Mouse (Mus musculus): ENCODE measurements around the gene Iqcf5.
A peak's percentile ranks its signal among the peaks of the same experiment; 100 is the strongest.

Iqcf5 gene

DNA sequence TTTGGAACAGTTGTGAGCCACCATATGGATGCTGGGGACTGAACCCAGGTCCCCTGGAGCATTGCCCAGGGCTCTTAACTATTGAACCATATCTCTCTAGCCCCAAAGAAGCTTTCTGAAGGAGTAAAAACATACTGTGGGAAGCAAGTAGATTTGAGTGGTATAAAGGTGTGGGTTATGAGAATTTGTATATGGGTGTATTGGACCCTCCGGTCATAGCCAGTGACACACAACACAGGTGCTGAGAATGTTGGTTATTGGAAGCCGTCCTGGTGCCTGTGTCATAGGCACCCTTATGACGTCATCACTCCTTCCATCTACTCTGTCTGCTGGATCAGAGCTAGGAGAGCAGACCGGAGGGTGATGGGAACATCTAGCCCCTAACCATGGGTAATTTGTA is at the start of gene Iqcf5:
TSS of gene Iqcf5 (plus strand) at position 301 of the 400 bp plus-strand sequence.
- DNase-seq (ENCODE audit: inconsistent ontology term), result no peak

DNA sequence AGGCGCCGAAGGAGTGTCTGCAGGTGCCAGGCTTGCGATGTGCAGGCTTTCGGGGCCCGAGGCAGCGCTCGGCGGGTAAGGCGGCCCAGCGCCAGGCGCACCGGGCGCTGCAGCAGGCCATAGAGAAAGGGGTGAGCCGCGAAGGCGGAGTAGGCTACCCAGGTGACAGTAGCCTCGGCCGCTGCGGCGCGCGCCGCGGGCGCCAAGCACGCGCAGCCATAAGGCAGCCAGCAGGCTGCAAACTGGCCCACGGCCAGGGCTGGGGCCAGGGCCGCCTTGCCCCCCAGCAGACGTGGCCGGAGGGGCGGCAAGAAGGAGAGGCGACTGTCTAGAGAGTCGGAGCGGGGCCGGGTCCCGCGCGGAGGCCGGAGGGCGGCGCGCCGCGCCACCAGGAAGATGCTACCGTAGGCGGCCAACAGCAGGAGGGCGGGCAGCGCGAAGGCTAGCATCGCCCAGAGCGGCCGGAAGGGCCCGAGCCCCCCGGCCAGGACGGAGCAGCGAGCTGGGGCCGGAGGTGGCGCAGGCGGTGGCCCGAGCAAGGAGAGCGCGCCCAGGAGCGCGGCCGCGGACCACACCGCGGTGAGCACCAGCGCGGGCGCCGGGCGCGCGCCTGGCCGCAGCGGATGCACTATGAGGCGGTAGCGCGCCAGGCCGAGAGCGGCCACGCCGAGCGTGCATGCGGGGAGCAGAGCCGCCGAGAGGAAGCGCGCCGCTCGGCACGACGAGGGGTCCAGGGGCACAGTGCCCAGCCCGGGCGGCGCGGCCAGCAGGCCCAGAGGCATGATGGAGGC is 49.4 kb upstream of the Iqcf5 start:
- peak; percentile 79 for DNase-seq (ENCODE audit: inconsistent ontology term)

DNA sequence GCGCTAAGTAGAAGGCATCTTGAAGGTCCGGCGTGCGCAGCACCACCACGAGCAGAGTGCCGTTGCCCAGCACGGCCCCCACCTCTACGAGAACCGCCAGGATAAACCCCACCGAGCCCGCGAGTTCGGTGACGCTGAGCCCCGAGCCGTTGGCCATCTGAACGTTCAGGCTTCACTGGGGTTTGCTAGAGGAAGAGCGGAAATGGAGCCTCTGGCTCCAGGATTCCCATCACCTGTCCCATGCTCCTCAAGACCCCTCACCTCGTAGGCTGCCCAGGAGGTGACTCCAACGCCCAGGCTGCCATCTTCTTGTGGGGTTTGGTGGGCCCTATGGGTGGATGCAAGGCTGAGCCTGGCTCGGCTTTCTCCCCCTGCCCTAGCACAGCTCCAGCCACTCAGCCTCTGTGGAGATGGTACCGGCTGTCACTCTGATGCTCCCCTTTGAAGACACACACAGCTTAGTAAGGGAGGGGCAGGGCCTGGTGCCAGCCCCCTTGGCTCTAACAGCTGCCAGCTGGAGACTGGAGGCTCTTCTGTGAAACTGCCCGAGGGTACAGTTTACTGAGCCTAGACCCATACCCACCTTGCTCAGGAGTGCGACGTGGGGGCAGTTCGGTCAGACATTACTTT is 48.7 kb upstream of the Iqcf5 start, which contains the start of gene Gpr62:
TSS of gene Gpr62 (minus strand) at position 368 of the 630 bp plus-strand sequence.
- peak; percentile 75 for DNase-seq (ENCODE audit: inconsistent ontology term)

DNA sequence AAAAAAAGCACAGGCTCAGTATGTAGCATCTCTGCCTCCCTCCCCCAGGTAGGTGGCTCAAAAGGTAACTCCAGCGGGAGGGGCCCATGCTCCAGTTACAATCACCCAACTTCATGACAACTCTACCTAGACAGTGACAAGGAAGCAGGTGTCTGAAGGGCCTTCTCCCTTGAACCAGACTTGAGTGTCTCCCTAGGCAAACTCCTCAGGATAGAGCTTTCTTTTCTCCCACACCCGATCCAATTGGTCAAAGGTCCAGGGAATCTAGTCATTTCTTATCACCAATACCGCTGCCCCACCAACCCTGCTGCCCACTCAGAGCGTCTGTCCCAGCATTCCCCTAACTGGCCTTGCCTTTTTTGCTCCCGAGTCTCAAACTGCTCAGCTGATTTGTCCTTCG is 47.7 kb upstream of the Iqcf5 start:
- no peak for DNase-seq (ENCODE audit: inconsistent ontology term)

DNA sequence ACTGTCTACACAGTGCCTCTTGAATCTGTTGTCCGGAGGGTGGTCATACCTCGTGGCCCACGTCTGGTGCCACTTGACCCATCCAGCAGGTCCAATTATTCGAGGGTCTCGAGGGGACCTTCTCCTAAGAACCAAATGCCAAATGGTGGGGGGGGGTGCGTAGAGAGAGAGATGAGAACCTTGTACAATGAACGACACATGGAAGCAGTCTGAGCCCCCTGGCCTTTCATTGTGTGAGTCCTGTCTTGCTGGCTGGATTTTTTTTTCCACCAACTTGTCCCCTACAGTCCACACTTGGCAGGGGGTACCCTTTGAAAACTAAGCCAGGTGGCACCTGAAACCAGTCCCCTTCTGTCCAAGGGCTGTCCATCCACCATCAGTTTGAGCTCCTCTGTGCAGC is 46.6 kb upstream of the Iqcf5 start:
- DNase-seq (ENCODE audit: inconsistent ontology term), result no peak

DNA sequence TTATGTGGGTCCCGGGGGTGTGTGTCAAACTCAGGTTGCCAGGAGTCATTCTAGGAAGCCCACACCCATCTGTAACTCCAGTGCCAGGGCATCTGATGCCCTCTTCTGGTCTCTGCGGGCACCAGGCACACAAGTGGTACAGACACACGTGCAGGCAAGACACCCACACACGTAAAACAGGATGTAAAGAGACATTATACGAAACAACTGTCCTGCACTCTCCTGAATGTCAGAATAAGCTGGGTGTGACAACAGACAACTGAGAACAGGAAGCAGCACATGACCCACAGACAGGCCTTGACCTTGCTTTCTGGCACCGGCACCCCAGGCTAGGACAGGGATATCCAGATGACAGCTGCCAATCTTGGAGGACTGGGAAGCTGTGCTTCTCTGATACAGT is 45.1 kb upstream of the Iqcf5 start:
- DNase-seq (ENCODE audit: inconsistent ontology term), result no peak

DNA sequence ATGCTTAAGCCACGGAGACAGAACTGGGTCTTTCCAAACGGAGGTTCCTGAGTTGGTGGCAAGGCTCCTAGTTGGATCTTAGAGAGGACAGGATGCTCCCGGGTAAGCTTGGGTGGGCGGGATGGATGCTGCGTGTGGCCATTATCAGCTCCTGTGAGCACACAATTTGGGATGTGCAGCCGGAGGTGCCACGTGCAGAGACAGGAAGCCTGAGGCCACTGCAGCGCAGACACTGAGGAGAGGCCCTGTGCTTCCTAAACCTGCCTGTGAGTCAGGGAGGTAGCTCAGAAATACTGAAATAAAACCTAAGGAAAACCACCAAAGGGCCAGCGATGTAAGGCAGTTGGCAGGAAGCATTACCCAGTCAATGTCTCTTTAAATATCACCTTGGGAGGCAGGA is 44.6 kb upstream of the Iqcf5 start:
- DNase-seq (ENCODE audit: inconsistent ontology term), result no peak

DNA sequence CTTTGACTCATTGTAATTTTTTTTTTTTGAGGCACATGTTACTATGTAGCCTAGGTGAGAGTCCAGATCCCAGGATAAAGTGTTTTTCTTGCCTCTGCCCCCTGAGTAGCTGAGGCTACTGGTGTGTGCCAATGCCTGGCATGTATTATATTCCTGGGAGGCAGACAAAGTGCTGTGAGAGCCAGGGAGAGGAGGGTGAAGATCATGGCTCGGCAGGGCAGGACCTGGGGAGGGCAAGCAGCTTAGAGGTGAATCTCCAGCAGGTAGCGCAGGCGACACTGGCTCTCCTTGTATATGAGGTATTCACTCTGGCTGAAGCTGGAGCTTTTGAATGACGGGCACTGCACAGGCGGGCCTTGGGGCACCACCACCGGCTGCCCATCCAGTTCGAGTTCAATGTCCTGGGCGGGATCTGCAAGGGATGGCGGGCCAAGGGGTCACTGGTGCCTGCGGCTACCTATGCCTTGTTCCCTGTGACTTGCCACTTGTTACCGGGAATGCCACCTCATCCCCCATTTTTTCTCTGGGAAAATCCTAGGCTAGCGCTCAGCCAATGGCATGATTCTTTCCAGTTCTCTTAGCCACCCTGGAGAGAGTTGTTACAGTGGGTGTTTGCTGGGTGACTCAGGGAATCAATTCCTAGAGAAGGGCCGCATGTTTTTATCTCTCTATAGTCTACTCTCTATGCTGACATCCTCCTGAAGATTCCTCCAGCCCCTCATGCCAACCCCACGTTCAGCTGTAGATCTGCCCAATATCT is 43.2 kb upstream of the Iqcf5 start:
- no peak for DNase-seq (ENCODE audit: inconsistent ontology term)

DNA sequence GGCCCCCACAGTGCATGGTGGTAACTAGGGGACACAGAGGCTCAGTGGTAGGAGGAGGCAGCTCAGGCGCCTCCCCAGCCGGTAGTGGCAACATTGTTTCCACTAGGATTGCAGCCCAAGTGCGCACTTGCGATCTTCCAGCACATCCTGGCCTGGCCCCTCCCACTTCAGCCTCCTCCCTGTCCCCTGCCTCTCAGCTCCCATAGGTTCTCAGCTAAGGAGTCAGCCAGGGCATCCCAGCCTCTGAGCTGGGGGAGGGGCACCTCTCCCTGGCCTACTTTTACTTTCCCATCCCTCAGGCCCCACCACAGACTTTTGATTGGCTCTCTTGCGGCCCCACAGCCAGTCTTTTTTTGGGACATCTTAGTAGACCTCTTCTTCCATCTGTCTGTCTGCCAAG is 42.5 kb upstream of the Iqcf5 start:
- DNase-seq (ENCODE audit: inconsistent ontology term), result peak; percentile 91

DNA sequence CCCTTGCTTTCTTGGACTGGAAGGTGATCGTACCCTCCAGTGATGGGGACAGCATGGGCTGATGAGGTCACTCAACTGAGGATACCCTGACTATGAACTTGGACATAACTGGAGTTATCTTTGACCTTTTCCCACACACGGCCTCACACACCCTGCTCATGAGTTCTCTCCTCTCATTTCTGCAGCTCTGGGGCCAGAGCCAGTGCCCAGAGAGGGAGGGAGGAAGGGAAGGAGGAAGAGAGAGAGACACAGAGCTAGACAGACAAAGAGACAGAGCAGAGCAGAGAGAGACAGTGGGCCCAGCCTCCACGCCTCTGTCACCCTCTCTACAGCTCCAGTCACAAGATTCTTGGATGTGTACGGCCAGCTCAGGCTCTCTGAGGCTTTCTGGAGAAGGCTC is 42.1 kb upstream of the Iqcf5 start:
- peak; percentile 55 for DNase-seq (ENCODE audit: inconsistent ontology term)

DNA sequence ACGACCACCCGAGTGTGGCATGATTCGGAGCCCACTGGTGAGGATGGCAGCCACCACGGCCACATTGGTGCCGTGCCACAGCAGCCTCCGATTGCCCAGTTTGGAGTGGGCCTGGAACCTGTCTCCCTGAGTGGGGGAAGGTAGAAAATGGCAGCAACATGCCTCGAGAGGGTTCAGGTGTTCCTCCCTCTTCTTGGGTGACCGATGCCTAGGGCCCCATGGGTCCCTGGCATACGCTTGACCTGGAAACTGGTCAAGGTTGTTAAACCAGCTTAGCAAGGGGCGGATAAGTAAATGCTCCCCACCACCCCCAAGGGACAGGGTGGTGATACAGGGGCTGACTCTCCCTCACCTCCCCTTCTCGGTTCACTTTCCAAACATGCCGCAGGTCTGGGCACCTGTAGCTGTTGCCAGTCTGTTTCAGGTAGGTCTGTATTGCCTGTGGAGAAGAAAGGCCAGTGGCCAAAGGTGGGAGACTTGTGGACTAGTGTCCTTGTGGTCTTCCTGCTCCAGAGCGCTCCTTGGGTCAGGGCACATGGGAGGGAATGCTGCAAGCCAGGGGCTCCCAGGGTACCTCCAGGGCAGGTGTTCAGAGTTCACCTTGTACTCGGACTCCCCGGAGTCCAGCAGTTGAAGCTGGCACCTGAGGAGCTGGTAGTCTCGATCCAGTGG is 41.2 kb upstream of the Iqcf5 start:
- no peak for DNase-seq (ENCODE audit: inconsistent ontology term)

DNA sequence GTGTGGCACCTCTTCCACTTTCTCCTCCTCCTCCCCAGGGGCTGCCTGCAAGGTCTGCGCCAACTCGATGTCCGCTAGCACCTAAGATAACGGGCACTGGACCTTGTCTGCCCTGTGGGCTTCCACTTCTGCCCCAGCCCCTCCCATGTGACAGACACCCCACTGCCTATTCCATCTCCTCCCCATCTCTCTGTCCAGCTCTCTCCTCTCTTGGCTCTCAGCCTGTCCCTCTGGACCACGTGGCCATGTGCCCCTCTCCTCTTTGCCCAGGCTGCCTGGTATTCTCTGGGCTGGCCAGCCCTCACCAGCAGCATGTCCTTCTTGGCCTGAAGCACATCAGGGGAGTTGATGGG is 40.6 kb upstream of the Iqcf5 start:
- DNase-seq (ENCODE audit: inconsistent ontology term), result no peak

DNA sequence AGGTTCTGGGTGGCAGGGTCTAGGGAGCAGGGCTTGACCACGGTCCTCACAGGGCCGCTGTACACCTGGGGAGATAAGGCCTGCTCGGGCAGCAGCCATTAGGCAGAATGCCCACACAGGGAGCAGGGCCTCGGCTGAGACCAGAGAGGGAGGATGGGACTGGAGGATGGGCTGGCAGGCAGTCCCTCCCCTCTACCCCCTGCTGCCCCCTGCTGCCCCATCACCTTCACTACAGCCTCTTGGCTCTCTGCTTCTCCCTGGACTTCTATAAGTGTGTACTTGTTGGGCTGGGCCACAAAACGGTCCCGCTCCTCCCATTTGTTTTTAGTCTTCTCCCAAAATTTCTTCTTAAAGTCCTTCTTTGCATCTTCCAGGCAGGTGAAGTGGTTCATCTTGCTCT is 39.9 kb upstream of the Iqcf5 start:
- peak; percentile 80 for DNase-seq (ENCODE audit: inconsistent ontology term)

DNA sequence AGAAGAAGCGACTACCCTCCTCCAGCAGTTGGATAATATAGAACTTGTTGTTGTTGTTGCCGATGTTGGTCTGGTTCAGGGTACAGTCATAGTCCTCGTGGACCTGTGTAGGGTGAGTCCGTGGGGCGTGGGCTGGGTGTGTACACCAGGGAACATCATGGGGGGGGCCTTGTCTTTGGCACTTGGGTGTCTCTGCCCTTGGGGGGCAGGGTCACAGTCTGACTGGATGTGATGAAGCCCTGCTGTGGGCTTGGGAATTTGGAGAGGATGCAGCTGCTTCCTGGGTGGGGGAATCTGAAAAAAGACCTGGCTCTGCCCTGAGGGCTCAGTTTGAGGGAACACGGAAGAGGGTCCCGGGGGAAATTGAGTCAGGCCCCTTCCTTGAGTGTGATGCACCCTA is 39.3 kb upstream of the Iqcf5 start:
- no peak for DNase-seq (ENCODE audit: inconsistent ontology term)

DNA sequence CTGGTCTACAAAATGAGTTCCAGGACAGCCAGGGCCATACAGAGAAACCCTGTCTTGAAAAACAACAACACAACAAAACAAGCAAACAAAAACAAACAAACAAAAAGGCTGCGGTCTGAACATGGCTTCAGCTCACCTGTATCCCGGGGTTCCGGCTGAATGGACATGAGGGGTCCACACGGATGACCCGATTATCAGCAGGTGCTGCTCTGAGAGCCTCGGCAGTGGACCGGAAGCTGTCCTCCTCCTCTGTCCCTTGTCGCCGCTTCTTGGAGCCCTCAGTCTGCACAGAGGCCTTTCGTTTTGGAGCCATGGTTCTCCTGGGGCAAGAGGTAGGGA is 38.7 kb upstream of the Iqcf5 start, which contains the start of gene Rrp9:
TSS of gene Rrp9 (plus strand) at position 301 of the 339 bp plus-strand sequence.
- no peak for DNase-seq (ENCODE audit: inconsistent ontology term)

DNA sequence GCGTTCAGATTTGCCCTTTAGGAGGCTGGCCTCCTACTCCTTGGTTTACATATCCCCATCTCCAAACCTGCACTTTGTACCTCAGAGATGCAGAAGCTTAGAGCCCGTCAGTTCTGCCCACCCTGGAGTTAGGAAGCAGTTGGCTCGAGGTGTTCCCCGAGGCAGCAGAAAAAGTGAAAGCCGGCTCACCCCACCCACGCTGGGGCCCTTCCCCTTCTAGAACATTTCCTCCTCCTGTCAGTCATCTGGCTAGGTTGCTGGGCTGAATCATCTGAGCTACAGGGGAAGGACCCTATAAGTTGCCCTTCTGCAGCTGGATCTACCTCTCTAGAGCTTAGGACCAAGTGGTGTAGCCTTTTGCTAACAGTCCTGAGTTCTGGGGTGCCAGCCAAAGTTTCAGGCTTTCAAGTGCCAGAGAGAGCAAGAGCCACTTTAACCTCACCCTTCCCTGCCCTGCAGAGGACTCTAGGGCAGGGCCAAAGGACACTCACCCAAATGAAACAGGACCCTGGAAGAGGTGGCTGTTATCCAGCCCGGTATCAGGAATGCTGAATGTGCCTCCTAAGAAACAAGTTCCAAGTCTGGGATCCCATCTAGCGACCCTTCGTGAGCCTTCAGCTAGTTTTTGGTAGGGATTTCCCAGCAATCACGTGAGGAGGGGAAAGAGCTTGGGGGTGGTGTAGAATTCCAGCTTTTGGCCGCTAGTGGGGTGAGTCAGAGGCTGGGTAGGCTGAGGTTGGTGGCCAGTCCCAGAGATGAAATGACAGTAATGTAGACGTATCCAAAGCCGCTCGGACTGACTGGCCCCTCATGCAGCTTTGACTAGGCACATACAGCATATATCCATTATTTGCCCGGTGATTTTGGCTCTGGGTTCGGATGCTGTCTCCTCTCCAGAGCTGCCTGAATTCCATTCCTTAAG is 38.1 kb upstream of the Iqcf5 start:
- DNase-seq (ENCODE audit: inconsistent ontology term), result peak; percentile 82

DNA sequence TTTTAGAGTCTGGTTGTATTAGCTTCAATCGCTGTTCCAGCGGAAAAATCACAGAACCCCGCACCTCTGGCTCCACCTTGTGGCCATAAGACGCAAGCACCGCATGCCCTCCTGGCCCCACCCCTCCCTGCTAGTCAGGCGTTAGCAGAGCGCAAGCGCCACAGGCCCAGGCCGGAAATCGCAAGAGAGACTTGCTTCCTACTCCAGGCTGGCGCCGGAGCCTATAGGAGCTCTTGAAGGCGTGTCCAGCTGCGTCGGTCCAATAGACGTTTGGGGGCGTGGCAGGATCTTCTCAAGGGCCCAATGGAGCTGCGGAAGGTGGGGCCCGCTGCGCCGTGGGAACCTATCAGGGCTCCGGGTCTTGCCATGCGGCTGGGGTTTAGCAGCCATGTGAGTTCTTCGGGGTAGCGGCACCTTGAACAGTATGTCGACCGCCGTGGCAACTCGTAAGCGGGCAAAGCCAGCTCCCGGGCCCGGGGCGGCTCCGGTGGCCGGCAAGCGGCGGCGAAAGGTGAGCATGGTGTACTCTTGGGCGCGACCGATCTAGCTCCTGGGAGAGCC is 37.4 kb upstream of the Iqcf5 start, which contains the start of gene Parp3:
TSS of gene Parp3 (minus strand) at position 26 of the 561 bp plus-strand sequence.
- DNase-seq (ENCODE audit: inconsistent ontology term), result peak; percentile 99

DNA sequence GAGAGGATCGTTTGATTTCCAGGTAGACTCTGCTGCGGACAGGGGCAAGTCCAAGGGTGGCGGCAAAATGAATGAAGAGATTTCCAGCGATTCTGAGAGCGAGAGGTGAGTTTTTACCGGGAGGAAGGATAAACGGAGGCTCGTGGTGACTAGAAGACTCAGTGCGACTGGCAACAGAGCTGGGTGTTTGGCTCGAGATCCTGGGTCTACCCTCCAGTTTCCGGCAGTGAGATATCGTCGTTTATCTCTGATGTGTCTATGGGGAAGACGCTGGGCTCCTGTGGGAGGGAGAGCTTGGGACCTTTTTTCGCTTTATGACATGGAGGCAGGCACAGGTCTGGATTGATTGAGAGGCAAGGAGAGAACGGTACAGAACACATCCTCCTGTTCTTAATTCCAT is 36.7 kb upstream of the Iqcf5 start:
- DNase-seq (ENCODE audit: inconsistent ontology term), result no peak

DNA sequence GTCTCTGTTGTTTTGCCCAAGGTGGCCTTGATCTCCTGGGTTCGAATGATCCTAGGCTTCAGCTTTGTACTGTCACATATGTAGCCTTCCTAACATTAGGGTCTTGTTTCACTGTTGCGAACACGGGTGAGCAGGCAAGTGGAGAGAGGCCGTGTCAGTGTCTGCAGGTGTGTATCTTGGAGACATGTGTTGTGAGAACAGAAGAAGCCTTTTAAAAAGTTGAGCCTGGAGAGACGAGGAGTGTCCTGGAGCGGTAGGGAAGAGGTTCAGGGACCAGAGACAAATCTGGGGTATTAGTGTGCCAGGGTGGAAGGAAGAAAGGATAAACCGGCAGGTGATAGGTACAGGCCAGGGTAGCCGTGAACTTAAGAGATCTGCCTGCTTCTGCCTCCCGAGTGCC is 36.3 kb upstream of the Iqcf5 start:
- no peak for DNase-seq (ENCODE audit: inconsistent ontology term)

DNA sequence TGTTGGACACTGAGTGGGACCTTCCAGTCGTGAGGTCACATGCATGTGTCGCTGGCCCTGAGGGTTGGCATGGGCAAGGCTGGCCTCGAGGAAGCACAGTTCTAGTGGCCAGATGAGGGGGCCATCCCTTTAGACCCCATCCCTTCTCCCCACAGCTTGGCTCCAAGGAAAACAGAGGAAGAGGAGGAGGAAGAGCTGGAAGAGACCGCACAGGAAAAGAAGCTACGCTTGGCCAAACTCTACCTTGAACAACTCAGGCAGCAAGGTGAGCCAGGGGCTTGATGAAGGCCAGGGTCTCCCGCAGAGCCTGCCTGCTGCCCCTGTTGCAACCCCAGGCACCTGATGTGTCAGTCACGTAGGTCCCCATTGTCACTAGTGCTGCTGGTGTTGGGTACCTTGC is 33.8 kb upstream of the Iqcf5 start:
- DNase-seq (ENCODE audit: inconsistent ontology term), result no peak

DNA sequence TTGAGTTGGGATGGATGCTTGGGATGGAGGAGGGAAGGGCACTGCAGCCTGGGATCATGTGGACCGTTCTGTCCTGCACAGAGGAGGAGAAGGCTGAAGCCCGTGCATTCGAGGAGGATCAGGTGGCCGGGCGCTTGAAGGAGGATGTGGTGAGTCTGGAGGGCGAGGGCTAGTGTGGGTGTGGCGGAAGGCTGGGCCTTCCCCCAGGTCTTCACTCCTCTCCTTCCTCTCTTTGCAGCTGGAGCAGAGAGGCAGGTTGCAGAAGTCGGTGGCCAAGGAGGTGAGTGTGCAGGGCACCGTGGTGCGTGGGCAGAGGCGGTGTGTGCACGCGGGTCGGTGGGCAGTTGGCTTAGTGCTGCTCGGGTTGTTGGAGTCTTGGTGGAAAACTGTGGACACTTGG is 33.3 kb upstream of the Iqcf5 start:
- DNase-seq (ENCODE audit: inconsistent ontology term), result no peak
